Mouse (Mus musculus): ENCODE results near the gene Gm49322. TPM values are rescaled to one million over a fixed set of nuclear protein-coding genes. Genes with fewer than 3 reads are reported as not detected.

The Gm49322 gene
- polyA plus RNA-seq, 1 experiment from 2014 or later = 1.1 TPM

GRCm38 (mm10) chr10:80568876-80569275 lies 36.9 kb upstream of the Gm49322 start:
- DNase-seq (ENCODE audit: low spot score) (no peak), ATAC-seq (no peak)
- Histone ChIP-seq H3K9ac (replicated peaks; ENCODE audit: low read depth) (no peak overlapping the region), H3K9me3 (ENCODE audit: low read length) (no peaks in the 10 kb centered on the region), H3K27me3 (replicated peaks; ENCODE audit: insufficient read depth, low read length) (no peaks in the 10 kb centered on the region), H3K4me1 (ENCODE audit: insufficient read depth, low read depth, low read length) (peaks cover 11% of the 10 kb centered on the region; the same call in 1 of the 2 replicates), H3K36me3 (ENCODE audit: insufficient read depth, low read length) (no peaks in the 10 kb centered on the region), H3K4me3 (ENCODE audit: low read depth, low read length) (no peak overlapping the region), H3K27ac (ENCODE audit: low read length) (no peak overlapping the region), H3K4me2 (replicated peaks; ENCODE audit: low read depth, low read length) (no peak overlapping the region)
- WGBS = 93% methylated on average over 29 of the region's 29 CpGs
- TF ChIP-seq CTCF (IDR thresholded peaks at IDR 0.05) (no peak), EP300 (IDR thresholded peaks at IDR 0.05) (no peak)

- Histone ChIP-seq H3K27me3 (replicated peaks; ENCODE audit: insufficient read depth, low read length) (no peaks in the 10 kb centered on the region), H3K27ac (ENCODE audit: low read length) (no peak overlapping the region), H3K36me3 (ENCODE audit: insufficient read depth, low read length) (no peaks in the 10 kb centered on the region), H3K4me3 (ENCODE audit: low read depth, low read length) (0 out of 2 replicates have a peak overlapping the region, but pooled peaks have one; percentile 1), H3K4me2 (replicated peaks; ENCODE audit: low read depth, low read length) (peak overlapping the region; percentile 31), H3K9ac (replicated peaks; ENCODE audit: low read depth) (no peak overlapping the region), H3K9me3 (ENCODE audit: low read length) (no peaks in the 10 kb centered on the region), H3K4me1 (ENCODE audit: insufficient read depth, low read depth, low read length) (peaks cover 11% of the 10 kb centered on the region; the same call in 1 of the 2 replicates)
- WGBS = 33% methylated on average over 10 of the region's 10 CpGs
- DNase-seq (ENCODE audit: low spot score) (peak; percentile 93), ATAC-seq (peak; percentile 78)
- TF ChIP-seq CTCF (IDR thresholded peaks at IDR 0.05) (no peak), EP300 (IDR thresholded peaks at IDR 0.05) (no peak)
Observed at GRCm38 (mm10) chr10:80569664-80570066, 36.2 kb upstream of the Gm49322 start.

GRCm38 (mm10) chr10:80570419-80570818 lies 35.4 kb upstream of the Gm49322 start:
- H3K9ac ChIP-seq (replicated peaks; ENCODE audit: low read depth) = no peak overlapping the region
- no peak overlapping the region for H3K27ac ChIP-seq (ENCODE audit: low read length)
- H3K4me3 ChIP-seq (ENCODE audit: low read depth, low read length) = no peak overlapping the region
- no peak for DNase-seq (ENCODE audit: low spot score)
- ATAC-seq = no peak
- WGBS = 85% methylated on average over 10 of the region's 10 CpGs
- H3K4me2 ChIP-seq (replicated peaks; ENCODE audit: low read depth, low read length) = peak overlapping the region; percentile 31
- H3K27me3 ChIP-seq (replicated peaks; ENCODE audit: insufficient read depth, low read length) = no peaks in the 10 kb centered on the region
- no peaks in the 10 kb centered on the region for H3K9me3 ChIP-seq (ENCODE audit: low read length)
- TF ChIP-seq EP300 (IDR thresholded peaks at IDR 0.05) (no peak), CTCF (IDR thresholded peaks at IDR 0.05) (no peak)
- H3K4me1 ChIP-seq (ENCODE audit: insufficient read depth, low read depth, low read length) = peaks cover 11% of the 10 kb centered on the region; the same call in 1 of the 2 replicates
- no peaks in the 10 kb centered on the region for H3K36me3 ChIP-seq (ENCODE audit: insufficient read depth, low read length)

- H3K9ac ChIP-seq (replicated peaks; ENCODE audit: low read depth) = no peak overlapping the region
- H3K4me1 ChIP-seq (ENCODE audit: insufficient read depth, low read depth, low read length) = peaks cover 17% of the 10 kb centered on the region
- no peak overlapping the region; the same call in 1 of the 2 replicates for H3K4me3 ChIP-seq (ENCODE audit: low read depth, low read length)
- no peaks in the 10 kb centered on the region for H3K9me3 ChIP-seq (ENCODE audit: low read length)
- no peaks in the 10 kb centered on the region for H3K27me3 ChIP-seq (replicated peaks; ENCODE audit: insufficient read depth, low read length)
- H3K4me2 ChIP-seq (replicated peaks; ENCODE audit: low read depth, low read length) = peak overlapping the region; percentile 28
- TF ChIP-seq EP300 (IDR thresholded peaks at IDR 0.05) (no peak), CTCF (IDR thresholded peaks at IDR 0.05) (no peak)
- DNase-seq (ENCODE audit: low spot score) (peak; percentile 69), ATAC-seq (peak; percentile 47)
- H3K36me3 ChIP-seq (ENCODE audit: insufficient read depth, low read length) = no peaks in the 10 kb centered on the region
- WGBS = 26% methylated on average over 30 of the region's 30 CpGs
- no peak overlapping the region for H3K27ac ChIP-seq (ENCODE audit: low read length)
Observed at GRCm38 (mm10) chr10:80570871-80571836, 34.7 kb upstream of the Gm49322 start.

- H3K4me3 ChIP-seq (ENCODE audit: low read depth, low read length) = no peak overlapping the region
- peaks cover 18% of the 10 kb centered on the region for H3K4me1 ChIP-seq (ENCODE audit: insufficient read depth, low read depth, low read length)
- H3K9me3 ChIP-seq (ENCODE audit: low read length) = no peaks in the 10 kb centered on the region
- ATAC-seq (no peak), DNase-seq (ENCODE audit: low spot score) (no peak)
- 74% methylated on average over 2 of the region's 2 CpGs for WGBS
- no peaks in the 10 kb centered on the region for H3K36me3 ChIP-seq (ENCODE audit: insufficient read depth, low read length)
- no peaks in the 10 kb centered on the region for H3K27me3 ChIP-seq (replicated peaks; ENCODE audit: insufficient read depth, low read length)
- no peak overlapping the region for H3K9ac ChIP-seq (replicated peaks; ENCODE audit: low read depth)
- H3K27ac ChIP-seq (ENCODE audit: low read length) = no peak overlapping the region
- no peak overlapping the region for H3K4me2 ChIP-seq (replicated peaks; ENCODE audit: low read depth, low read length)
- TF ChIP-seq CTCF (IDR thresholded peaks at IDR 0.05) (no peak), EP300 (IDR thresholded peaks at IDR 0.05) (no peak)
Observed at GRCm38 (mm10) chr10:80572477-80572876, 33.3 kb upstream of the Gm49322 start.

- Histone ChIP-seq H3K27ac (ENCODE audit: low read length) (no peak overlapping the region), H3K9me3 (ENCODE audit: low read length) (no peaks in the 10 kb centered on the region), H3K9ac (replicated peaks; ENCODE audit: low read depth) (no peak overlapping the region), H3K4me3 (ENCODE audit: low read depth, low read length) (no peak overlapping the region), H3K36me3 (ENCODE audit: insufficient read depth, low read length) (no peaks in the 10 kb centered on the region), H3K4me2 (replicated peaks; ENCODE audit: low read depth, low read length) (no peak overlapping the region), H3K27me3 (replicated peaks; ENCODE audit: insufficient read depth, low read length) (no peaks in the 10 kb centered on the region), H3K4me1 (ENCODE audit: insufficient read depth, low read depth, low read length) (peaks cover 18% of the 10 kb centered on the region)
- WGBS = 59% methylated on average over 9 of the region's 9 CpGs
- TF ChIP-seq EP300 (IDR thresholded peaks at IDR 0.05) (no peak), CTCF (IDR thresholded peaks at IDR 0.05) (no peak)
- DNase-seq (ENCODE audit: low spot score) = no peak
- ATAC-seq = no peak
Observed at GRCm38 (mm10) chr10:80573944-80574343, 31.9 kb upstream of the Gm49322 start.

Data from lung, postnatal 0 days (tissue).